Mouse (Mus musculus) cerebellum, adult 2 months (tissue): ENCODE data around the gene Ssbp3.

Experiments used
- CTCF ChIP-seq: fragments of 200-500 bp; IDR thresholded peaks from 2 replicates; pipeline ENCODE4 v1.5.1; 2011; ENCODE audit warnings: low read depth, mild to moderate bottlenecking, control low read depth, low read length, moderate library complexity, borderline replicate concordance; ENCODE audit not compliant: insufficient read depth
- POLR2A ChIP-seq: fragments of 200-500 bp; IDR thresholded peaks from 2 replicates; pipeline ENCODE4 v1.6.1; 2011; ENCODE audit warnings: low read length, control low read depth, borderline replicate concordance; ENCODE audit not compliant: insufficient read depth

- TF ChIP-seq POLR2A: no peak
- no peak for TF ChIP-seq CTCF
These were observed 16.5 kb downstream of the Ssbp3 start for GRCm38 (mm10) chr4:106927034-106927433.
